Mouse (Mus musculus) forebrain, embryonic 10.5 days (tissue): ENCODE data around the gene B3gat1. TPM values are rescaled to one million over a fixed set of nuclear protein-coding genes. Genes with fewer than 3 reads are reported as not detected.

Source experiments
- DNase-seq: peaks from one replicate; pipeline ENCODE4 v3.0.0-alpha.2; 2017; ENCODE audit warnings: low spot score; ENCODE audit errors: extremely low spot score
- H3K27ac ChIP-seq: fragments of 300-500 bp; sonication (generic); 2 replicates; pipeline ENCODE4 v1.5.1; 2016; ENCODE audit warnings: mild to moderate bottlenecking
- H3K27me3 ChIP-seq: fragments of 300-500 bp; sonication (generic); 2 replicates; pipeline ENCODE4 v1.6.1; 2016; ENCODE audit warnings: mild to moderate bottlenecking; ENCODE audit not compliant: poor library complexity, severe bottlenecking
- H3K36me3 ChIP-seq: fragments of 300-500 bp; sonication (generic); replicated peaks from 2 replicates; pipeline ENCODE4 v1.6.1; 2016; ENCODE audit warnings: mild to moderate bottlenecking, moderate library complexity
- H3K4me1 ChIP-seq: fragments of 300-500 bp; sonication (generic); 2 replicates; pipeline ENCODE4 v1.6.1; 2016
- H3K4me3 ChIP-seq: fragments of 300-500 bp; sonication (generic); 2 replicates; pipeline ENCODE4 v1.5.1; 2016; ENCODE audit warnings: mild to moderate bottlenecking, moderate library complexity
- H3K9me3 ChIP-seq: fragments of 300-500 bp; sonication (generic); 2 replicates; pipeline ENCODE4 v1.6.1; 2016; ENCODE audit warnings: mild to moderate bottlenecking, moderate library complexity
- WGBS: fragments of 180-500 bp; shearing (Covaris S2); methylation state at CpG from one replicate; pipeline ENCODE4 v1.1.7; 2016; 5-methylcytosine and 5-hydroxymethylcytosine counted together
- polyA plus RNA-seq: library from polyadenylated mRNA; unstranded; fragments of >200 nt; fragmentation: Nextera tagmentation; extraction: Ambion mirVana; gene quantifications from 2 replicates; pipeline ENCODE4 v1.2.1, GENCODE M21; 2016

Gene B3gat1
- polyA plus RNA-seq, 1 experiment from 2014 or later: 2.3 TPM

DNA sequence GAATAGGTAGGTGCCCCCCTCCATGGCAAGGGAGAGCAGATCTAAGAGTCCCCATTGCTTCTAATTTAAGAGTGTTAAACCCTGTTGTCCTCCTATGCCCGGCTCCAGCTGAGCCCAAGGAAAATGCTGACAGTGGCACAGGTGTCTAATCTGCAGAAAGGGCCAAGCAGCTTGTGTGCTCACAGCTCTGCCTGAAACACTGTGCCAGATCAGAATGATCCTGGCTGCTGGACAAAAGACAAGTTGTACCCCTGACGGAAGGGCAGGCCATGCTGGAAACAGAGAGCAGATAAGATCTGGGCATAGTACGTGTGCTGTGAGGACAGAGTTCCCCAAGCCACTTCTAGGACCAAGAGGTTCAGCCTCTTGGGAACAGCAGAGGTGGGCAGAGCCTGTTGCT is 59.3 kb downstream of the B3gat1 start:
- 81% methylated on average over 3 of the region's 3 CpGs for WGBS

DNA sequence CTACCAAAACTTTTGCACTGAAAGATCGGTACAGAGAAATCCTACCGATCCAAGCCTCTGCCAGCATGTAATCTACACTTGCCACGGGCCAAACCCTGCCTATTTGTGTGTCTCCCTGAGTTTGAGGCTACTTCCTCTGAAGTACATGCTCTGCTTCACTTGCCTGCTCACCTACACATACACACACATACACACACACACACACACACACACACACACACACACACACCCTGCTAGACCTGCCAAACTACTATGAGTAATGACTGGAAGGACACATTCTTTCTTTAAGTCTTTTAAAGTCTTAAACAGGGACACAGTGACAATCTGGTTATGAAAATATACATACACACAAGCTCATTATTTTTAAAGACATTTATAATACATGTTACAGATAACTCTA is 64.7 kb downstream of the B3gat1 start:
- Histone ChIP-seq H3K36me3 (no peaks in the 10 kb centered on the region), H3K4me1 (no peaks in the 10 kb centered on the region), H3K9me3 (no peaks in the 10 kb centered on the region), H3K27ac (no peak overlapping the region), H3K4me3 (no peak overlapping the region), H3K27me3 (no peaks in the 10 kb centered on the region)
- WGBS: 95% methylated on average over 3 of the region's 3 CpGs
- DNase-seq: no peak

More for the DNA sequence above, 59.3 kb downstream of the B3gat1 start:
- H3K36me3 ChIP-seq: no peaks in the 10 kb centered on the region
- no peak for DNase-seq
- no peaks in the 10 kb centered on the region for H3K9me3 ChIP-seq
- no peaks in the 10 kb centered on the region for H3K27me3 ChIP-seq
- no peaks in the 10 kb centered on the region for H3K4me1 ChIP-seq
- H3K4me3 ChIP-seq: no peak overlapping the region
- no peak overlapping the region for H3K27ac ChIP-seq

DNA sequence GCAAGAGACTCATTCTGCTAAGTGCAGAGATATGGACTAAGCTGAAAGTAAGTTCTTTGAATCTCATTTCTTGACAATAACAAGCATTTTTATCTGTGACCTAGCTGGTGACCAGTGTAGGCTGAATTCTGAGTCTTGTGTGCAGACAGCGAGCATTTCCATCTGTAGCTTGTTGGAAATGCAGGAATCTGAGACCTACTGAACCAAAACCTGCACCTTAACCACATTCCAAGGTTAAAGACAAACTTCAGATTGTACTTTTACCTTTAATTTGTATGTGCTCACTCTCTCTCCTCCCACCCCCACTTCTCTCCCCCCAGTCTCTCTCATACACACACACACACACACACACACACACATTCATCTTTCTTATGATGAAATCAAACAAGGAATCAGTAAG is 65.2 kb downstream of the B3gat1 start:
- WGBS: 88% methylated on average over 1 of the region's 1 CpGs
- H3K27me3 ChIP-seq: no peaks in the 10 kb centered on the region
- H3K4me3 ChIP-seq: no peak overlapping the region
- no peaks in the 10 kb centered on the region for H3K4me1 ChIP-seq
- DNase-seq: no peak
- H3K36me3 ChIP-seq: no peaks in the 10 kb centered on the region
- H3K9me3 ChIP-seq: no peaks in the 10 kb centered on the region
- no peak overlapping the region for H3K27ac ChIP-seq

DNA sequence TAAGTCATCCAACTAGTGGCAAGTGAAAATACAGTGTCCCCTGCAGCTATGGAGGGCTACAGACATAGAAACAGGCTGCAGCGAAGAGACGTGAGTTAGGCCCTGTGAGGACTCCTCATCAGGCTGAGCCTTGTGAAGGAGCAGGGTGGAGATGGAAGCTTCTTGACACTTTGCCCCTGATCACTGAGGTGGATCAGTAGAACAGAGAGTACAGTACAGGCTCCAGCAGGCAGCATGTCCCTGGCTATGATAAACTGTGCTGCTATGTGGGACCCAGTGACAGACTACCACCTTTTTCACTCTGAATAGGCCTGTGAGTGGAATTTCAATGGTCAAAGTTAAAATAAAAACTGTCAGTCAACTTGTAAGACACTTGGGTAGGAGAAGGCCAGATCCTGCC is 66.8 kb downstream of the B3gat1 start:
- WGBS: 97% methylated on average over 2 of the region's 2 CpGs
- Histone ChIP-seq H3K36me3 (no peaks in the 10 kb centered on the region), H3K4me1 (peaks cover under 1% of the 10 kb centered on the region), H3K4me3 (no peak overlapping the region), H3K27me3 (no peaks in the 10 kb centered on the region), H3K27ac (no peak overlapping the region), H3K9me3 (no peaks in the 10 kb centered on the region)
- no peak for DNase-seq

DNA sequence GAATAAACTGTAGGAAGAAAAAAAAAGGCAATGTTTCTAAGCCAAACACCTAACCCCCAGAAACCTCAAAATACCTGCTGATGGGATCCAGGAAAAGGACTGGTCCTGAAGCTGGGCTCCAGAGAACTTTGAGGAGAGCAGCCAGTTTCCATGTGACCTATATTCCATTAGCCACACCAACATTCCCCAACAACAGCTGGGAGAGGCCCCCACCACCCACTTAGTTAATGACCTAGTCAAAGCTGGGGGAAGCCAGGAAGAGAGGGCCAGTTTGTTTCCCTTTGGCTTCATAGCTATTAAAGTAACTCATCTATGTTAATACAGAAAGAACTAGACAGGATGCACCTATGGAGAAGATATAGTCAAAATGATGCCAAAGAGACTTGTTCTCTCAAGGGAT is 70.8 kb downstream of the B3gat1 start:
- Histone ChIP-seq H3K4me1 (peaks cover 12% of the 10 kb centered on the region), H3K27me3 (no peaks in the 10 kb centered on the region), H3K27ac (no peak overlapping the region), H3K4me3 (no peak overlapping the region), H3K9me3 (no peaks in the 10 kb centered on the region), H3K36me3 (no peaks in the 10 kb centered on the region)
- DNase-seq: no peak

DNA sequence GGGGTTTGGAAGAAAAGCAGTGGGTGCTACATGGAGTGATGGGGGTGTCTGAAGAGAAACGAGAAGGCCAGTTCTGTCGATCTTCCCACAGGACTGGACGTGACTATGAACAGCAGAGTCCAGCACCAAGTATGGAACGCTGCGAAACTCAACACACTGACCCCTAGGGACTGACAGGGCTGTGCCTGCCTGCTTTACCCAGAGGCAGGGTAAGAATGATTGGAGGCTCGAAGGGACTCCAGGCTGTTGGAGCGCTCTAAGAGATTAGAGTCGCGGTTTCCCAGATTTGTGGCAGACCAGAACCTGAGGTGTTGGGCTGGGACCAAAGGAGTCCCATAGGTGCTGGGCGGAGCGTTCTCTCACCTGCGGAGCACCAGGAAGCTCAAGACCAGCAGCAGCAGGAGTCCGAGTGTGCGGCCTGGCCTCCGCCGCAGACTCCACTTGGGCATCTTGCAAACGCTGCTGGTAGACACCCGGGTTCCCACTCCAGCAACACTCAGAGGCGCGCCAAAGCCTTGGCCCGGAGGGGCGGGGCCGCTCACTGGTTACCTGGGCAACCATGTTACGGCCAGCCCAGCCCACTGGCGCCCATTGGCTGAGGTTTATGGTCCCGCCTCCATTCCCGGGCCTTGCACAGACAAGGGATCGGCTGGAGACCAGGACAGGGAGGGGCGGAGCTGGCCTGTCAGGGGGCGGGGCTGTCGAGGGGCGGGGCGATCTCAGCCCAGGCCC is 72.6 kb downstream of the B3gat1 start, which contains the start of gene Glb1l2:
TSS of gene Glb1l2 (minus strand) at position 534 of the 732 bp plus-strand sequence.
- WGBS: 1% methylated on average over 33 of the region's 33 CpGs
- Histone ChIP-seq H3K27ac (peak within 1 kb of the TSS; percentile 87), H3K36me3 (no peaks in the 10 kb centered on the region)

DNA sequence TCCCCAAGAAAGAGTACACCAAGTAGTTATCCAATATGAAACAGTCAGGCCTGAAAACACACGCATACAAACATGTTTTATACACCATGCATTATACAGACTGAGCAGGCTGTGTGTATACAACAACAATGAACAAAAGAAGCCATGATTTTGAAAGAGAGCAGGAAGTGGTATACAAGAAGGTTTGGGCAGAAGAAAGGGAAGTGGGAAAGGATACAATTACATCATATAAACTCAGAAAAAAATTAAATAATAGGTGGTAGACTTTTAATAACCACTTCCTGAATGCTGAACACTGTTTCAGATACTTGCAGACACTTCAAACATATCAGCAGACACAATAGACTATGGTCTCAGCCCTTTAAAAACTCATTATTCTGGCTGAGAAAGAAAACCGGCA is 75.2 kb downstream of the B3gat1 start:
- Histone ChIP-seq H3K4me1 (peaks cover 12% of the 10 kb centered on the region), H3K36me3 (no peaks in the 10 kb centered on the region), H3K4me3 (no peak overlapping the region), H3K27ac (no peak overlapping the region), H3K27me3 (no peaks in the 10 kb centered on the region), H3K9me3 (no peaks in the 10 kb centered on the region)
- no peak for DNase-seq
- 89% methylated on average over 2 of the region's 2 CpGs for WGBS

More for the DNA sequence above, 72.6 kb downstream of the B3gat1 start, which contains the start of gene Glb1l2:
- Histone ChIP-seq H3K4me1 (peaks cover 12% of the 10 kb centered on the region), H3K27me3 (no peaks in the 10 kb centered on the region), H3K4me3 (peak within 1 kb of the TSS; percentile 61), H3K9me3 (no peaks in the 10 kb centered on the region)
- peak; percentile 96 for DNase-seq

Other genes with a start within 250 kb of the B3gat1 start
- gene Glb1l2, start 72.7 kb downstream of the B3gat1 start, polyA plus RNA-seq: 5.7 and 7.3 TPM in 2 replicates
- gene Glb1l3, start 127.2 kb downstream of the B3gat1 start, polyA plus RNA-seq: not detected in 2 replicates
- not detected in 2 replicates for gene Gm1110, start 189.4 kb downstream of the B3gat1 start, polyA plus RNA-seq